Mouse (Mus musculus): ENCODE measurements at regions not wholly inside any gene's neighbourhood (a gene's known extent, or its start where the extent isn't known, plus 50 kb on each side); places are given as distances from the start of the nearest gene placed in this dataset.

DNA sequence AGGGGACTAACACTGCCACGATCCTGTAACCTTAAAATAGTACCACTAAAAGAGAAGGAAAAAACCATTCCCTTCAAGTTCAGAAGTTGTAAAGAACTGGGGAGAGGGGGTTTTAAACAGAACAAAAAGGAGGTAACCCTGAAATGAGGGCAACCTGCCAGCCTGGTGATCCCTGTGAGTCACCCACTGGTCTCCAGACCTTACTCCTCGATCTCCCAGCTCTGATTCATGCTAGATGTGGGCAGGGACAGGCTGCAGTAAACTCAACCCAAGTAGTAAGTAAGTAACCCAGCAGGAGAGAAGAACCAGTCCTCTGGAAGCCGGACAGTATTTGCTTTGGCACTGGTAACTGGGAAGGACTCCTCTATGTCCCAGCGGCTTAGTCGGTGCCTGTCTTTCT, 324.4 kb upstream of the Mpped2 start:
- TF ChIP-seq CTCF (IDR thresholded peaks at IDR 0.05; ENCODE audit: low read depth, low read length) (no peak), EP300 (IDR thresholded peaks at IDR 0.05; ENCODE audit: insufficient read depth, low read depth, low read length) (no peak)
